Mouse (Mus musculus) hematopoietic multipotent progenitor cell, adult 10-12 weeks (in vitro differentiated cells): ENCODE results near the gene March4. TPM values are rescaled to one million over a fixed set of nuclear protein-coding genes. Genes with fewer than 3 reads are reported as not detected.

Experiments
- polyA plus RNA-seq: library from polyadenylated mRNA; stranded (reverse); fragments of >175 nt; gene quantifications from 2 replicates; pipeline ENCODE4 v1.2.3, GENCODE M21; 2012; ENCODE audit warnings: low replicate concordance

March4 gene
- polyA plus RNA-seq, result not detected in 2 replicates

GRCm38 (mm10) chr1:72536611-72537351, at the start of gene March4:
March4 (minus strand) TSS chr1:72536930.

GRCm38 (mm10) chr1:72582947-72583731, 46.4 kb upstream of the March4 start, which contains the start of gene Smarcal1:
Smarcal1 (plus strand) TSS chr1:72583251.

Other genes with a start within 250 kb of the March4 start
- gene Xrcc5, start 229.5 kb downstream of the March4 start, polyA plus RNA-seq, result 0.64 and 2.2 TPM in 2 replicates
- 3.1 and 12.9 TPM in 2 replicates for gene Smarcal1, start 46.3 kb upstream of the March4 start, polyA plus RNA-seq
- gene Ankar, start 163.6 kb upstream of the March4 start, polyA plus RNA-seq, result not detected in 2 replicates
- gene Rpl37a, start 174.4 kb upstream of the March4 start, polyA plus RNA-seq, result 82.5 and 185 TPM in 2 replicates